Mouse (Mus musculus): ENCODE results near the gene Slc15a3.

Gene Slc15a3

GRCm38 (mm10) chr19:10821319-10821718 lies 18.2 kb upstream of the Slc15a3 start:
- no peak for DNase-seq (ENCODE audit: extremely low read depth, low read depth)

- DNase-seq (ENCODE audit: extremely low read depth, low read depth), result no peak
Observed at GRCm38 (mm10) chr19:10822534-10822933, 17.0 kb upstream of the Slc15a3 start.

GRCm38 (mm10) chr19:10824061-10824460 lies 15.5 kb upstream of the Slc15a3 start:
- DNase-seq (ENCODE audit: extremely low read depth, low read depth), result no peak

- no peak for DNase-seq (ENCODE audit: extremely low read depth, low read depth)
Observed at GRCm38 (mm10) chr19:10828321-10828720, 11.2 kb upstream of the Slc15a3 start.

- DNase-seq (ENCODE audit: extremely low read depth, low read depth), result no peak
Observed at GRCm38 (mm10) chr19:10829436-10830175, 9.9 kb upstream of the Slc15a3 start, which contains the start of gene Cd6. Gene Cd6, minus strand, starts transcription at chr19:10830058.

GRCm38 (mm10) chr19:10831424-10831823 lies 8.1 kb upstream of the Slc15a3 start:
- peak; percentile 44 for DNase-seq (ENCODE audit: extremely low read depth, low read depth)

- DNase-seq (ENCODE audit: extremely low read depth, low read depth), result no peak
Observed at GRCm38 (mm10) chr19:10832030-10832429, 7.5 kb upstream of the Slc15a3 start.

GRCm38 (mm10) chr19:10833611-10834010 lies 5.9 kb upstream of the Slc15a3 start:
- no peak for DNase-seq (ENCODE audit: extremely low read depth, low read depth)

GRCm38 (mm10) chr19:10835671-10836070 lies 3.9 kb upstream of the Slc15a3 start:
- DNase-seq (ENCODE audit: extremely low read depth, low read depth), result no peak

GRCm38 (mm10) chr19:10841721-10842626 lies 2.4 kb downstream of the Slc15a3 start:
- no peak for DNase-seq (ENCODE audit: extremely low read depth, low read depth)

- DNase-seq (ENCODE audit: extremely low read depth, low read depth), result no peak
Observed at GRCm38 (mm10) chr19:10842914-10843313, 3.4 kb downstream of the Slc15a3 start.

- no peak for DNase-seq (ENCODE audit: extremely low read depth, low read depth)
Observed at GRCm38 (mm10) chr19:10844206-10844605, 4.7 kb downstream of the Slc15a3 start.

- DNase-seq (ENCODE audit: extremely low read depth, low read depth), result no peak
Observed at GRCm38 (mm10) chr19:10845454-10845853, 5.9 kb downstream of the Slc15a3 start.

GRCm38 (mm10) chr19:10846150-10846549 lies 6.6 kb downstream of the Slc15a3 start:
- DNase-seq (ENCODE audit: extremely low read depth, low read depth), result no peak

- no peak for DNase-seq (ENCODE audit: extremely low read depth, low read depth)
Observed at GRCm38 (mm10) chr19:10847311-10848087, 8.0 kb downstream of the Slc15a3 start.

GRCm38 (mm10) chr19:10855422-10855821 lies 15.9 kb downstream of the Slc15a3 start:
- no peak for DNase-seq (ENCODE audit: extremely low read depth, low read depth)

- DNase-seq (ENCODE audit: extremely low read depth, low read depth), result no peak
Observed at GRCm38 (mm10) chr19:10856520-10856919, 17.0 kb downstream of the Slc15a3 start.

GRCm38 (mm10) chr19:10860072-10860497 lies 20.6 kb downstream of the Slc15a3 start:
- DNase-seq (ENCODE audit: extremely low read depth, low read depth), result no peak

GRCm38 (mm10) chr19:10866351-10866750 lies 26.8 kb downstream of the Slc15a3 start:
- no peak for DNase-seq (ENCODE audit: extremely low read depth, low read depth)

- no peak for DNase-seq (ENCODE audit: extremely low read depth, low read depth)
Observed at GRCm38 (mm10) chr19:10867946-10868622, 28.6 kb downstream of the Slc15a3 start.

GRCm38 (mm10) chr19:10868623-10869141 lies 29.2 kb downstream of the Slc15a3 start:
- DNase-seq (ENCODE audit: extremely low read depth, low read depth), result no peak

All from MEL-GATA-1-ER (cell line).